Mouse (Mus musculus): ENCODE data around the gene Sgsm3. TPM values are rescaled to one million over a fixed set of nuclear protein-coding genes. Genes with fewer than 3 reads are reported as not detected.
A peak's percentile ranks its signal among the peaks of the same experiment; 100 is the strongest.

Gene Sgsm3
- polyA plus RNA-seq, 1 experiment from 2014 or later, result 26.8 TPM

- H3K9me3 ChIP-seq (ENCODE audit: control insufficient read depth, low read length), result no peaks in the 10 kb centered on the region
- H3K4me2 ChIP-seq, result no peak overlapping the region
- H3K27me3 ChIP-seq (ENCODE audit: control insufficient read depth, insufficient read depth, low read length), result no peaks in the 10 kb centered on the region
- H3K36me3 ChIP-seq (ENCODE audit: control insufficient read depth, insufficient read depth, low read length), result no peaks in the 10 kb centered on the region
- 97% methylated on average over 2 of the region's 2 CpGs for WGBS
- no peak overlapping the region for H3K9ac ChIP-seq (ENCODE audit: low read length)
- ATAC-seq (ENCODE audit: low FRiP score) (no peak), DNase-seq (ENCODE audit: low spot score, missing footprints) (no peak)
- no peak overlapping the region for H3K27ac ChIP-seq (ENCODE audit: low read depth, low read length)
- no peaks in the 10 kb centered on the region for H3K4me1 ChIP-seq (ENCODE audit: control insufficient read depth, insufficient read depth, low read length)
- no peak overlapping the region for H3K4me3 ChIP-seq (ENCODE audit: low read depth, low read length)
These were observed 77.9 kb downstream of the Sgsm3 start for GRCm38 (mm10) chr15:81055488-81055887.

- 0 out of 2 replicates have a peak, but pooled peaks cover 4% of the 10 kb centered on the region for H3K4me1 ChIP-seq (ENCODE audit: control insufficient read depth, insufficient read depth, low read length)
- no peaks in the 10 kb centered on the region for H3K9me3 ChIP-seq (ENCODE audit: control insufficient read depth, low read length)
- no peaks in the 10 kb centered on the region for H3K27me3 ChIP-seq (ENCODE audit: control insufficient read depth, insufficient read depth, low read length)
- DNase-seq (ENCODE audit: low spot score, missing footprints) (no peak), ATAC-seq (ENCODE audit: low FRiP score) (no peak)
- H3K36me3 ChIP-seq (ENCODE audit: control insufficient read depth, insufficient read depth, low read length), result no peaks in the 10 kb centered on the region
- H3K4me3 ChIP-seq (ENCODE audit: low read depth, low read length), result no peak overlapping the region
- WGBS, result 92% methylated on average over 5 of the region's 5 CpGs
- H3K9ac ChIP-seq (ENCODE audit: low read length), result no peak overlapping the region
- H3K27ac ChIP-seq (ENCODE audit: low read depth, low read length), result no peak overlapping the region
- H3K4me2 ChIP-seq, result no peak overlapping the region
These were observed 80.2 kb downstream of the Sgsm3 start for GRCm38 (mm10) chr15:81057736-81058135.

GRCm38 (mm10) chr15:81060975-81061374 lies 83.4 kb downstream of the Sgsm3 start:
- no peak overlapping the region for H3K4me2 ChIP-seq
- H3K36me3 ChIP-seq (ENCODE audit: control insufficient read depth, insufficient read depth, low read length), result no peaks in the 10 kb centered on the region
- 0 out of 2 replicates have a peak, but pooled peaks cover 7% of the 10 kb centered on the region for H3K4me1 ChIP-seq (ENCODE audit: control insufficient read depth, insufficient read depth, low read length)
- H3K27ac ChIP-seq (ENCODE audit: low read depth, low read length), result no peak overlapping the region
- H3K4me3 ChIP-seq (ENCODE audit: low read depth, low read length), result no peak overlapping the region
- H3K27me3 ChIP-seq (ENCODE audit: control insufficient read depth, insufficient read depth, low read length), result no peaks in the 10 kb centered on the region
- no peaks in the 10 kb centered on the region for H3K9me3 ChIP-seq (ENCODE audit: control insufficient read depth, low read length)
- H3K9ac ChIP-seq (ENCODE audit: low read length), result no peak overlapping the region
- DNase-seq (ENCODE audit: low spot score, missing footprints) (no peak), ATAC-seq (ENCODE audit: low FRiP score) (no peak)
- WGBS, result 85% methylated on average over 2 of the region's 2 CpGs

Small RNA genes within 50 kb of the gene (microRNA-seq; reads per million reads assigned to microRNA genes)
- gene Mir5113, result 44.0 reads per million, percentile 45 among the genes with 10 or more reads in this experiment

Other genes with a start within 250 kb of the Sgsm3 start
- gene Adsl, start 29.3 kb upstream of the Sgsm3 start, polyA plus RNA-seq (2014; fragmentation: Nextera tagmentation; extraction: Ambion mirVana), result 158 and 162 TPM in 2 replicates
- 20.7 and 21.8 TPM in 2 replicates for gene Mrtfa, start 213.0 kb downstream of the Sgsm3 start, polyA plus RNA-seq (2014; fragmentation: Nextera tagmentation; extraction: Ambion mirVana)